Mouse (Mus musculus): ENCODE results near the gene Fam170b. TPM values are rescaled to one million over a fixed set of nuclear protein-coding genes. Genes with fewer than 3 reads are reported as not detected.

Fam170b gene
- polyA plus RNA-seq, 1 experiment: not detected

DNA sequence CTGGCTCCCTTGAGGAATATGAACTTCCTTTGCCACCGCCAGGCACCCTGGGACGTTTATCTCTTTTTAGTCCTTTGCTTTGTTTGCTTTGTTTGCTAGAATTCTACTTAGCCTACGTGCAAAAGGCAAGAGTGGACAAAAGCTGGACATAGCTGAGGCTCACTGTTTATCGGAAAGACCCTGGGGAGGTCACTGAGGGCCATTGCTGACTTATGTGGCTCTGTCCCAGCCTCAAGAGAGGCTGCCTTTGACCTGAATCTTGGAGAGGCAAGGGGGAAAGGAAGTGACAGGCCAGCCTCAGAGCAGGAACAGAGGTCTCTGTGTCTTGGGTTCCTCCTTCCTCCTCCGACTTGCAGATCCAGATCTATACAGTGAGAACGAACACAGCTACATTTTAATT lies 43.8 kb downstream of the Fam170b start:
- WGBS: 33% methylated on average over 6 of the region's 6 CpGs
- DNase-seq: no peak
- TF ChIP-seq CTCF (IDR thresholded peaks at IDR 0.05; ENCODE audit: insufficient read depth, low read length): no peak
- TF ChIP-seq POLR2A (IDR thresholded peaks at IDR 0.05; ENCODE audit: borderline replicate concordance, extremely low read depth, low read depth, low read length): no peak

DNA sequence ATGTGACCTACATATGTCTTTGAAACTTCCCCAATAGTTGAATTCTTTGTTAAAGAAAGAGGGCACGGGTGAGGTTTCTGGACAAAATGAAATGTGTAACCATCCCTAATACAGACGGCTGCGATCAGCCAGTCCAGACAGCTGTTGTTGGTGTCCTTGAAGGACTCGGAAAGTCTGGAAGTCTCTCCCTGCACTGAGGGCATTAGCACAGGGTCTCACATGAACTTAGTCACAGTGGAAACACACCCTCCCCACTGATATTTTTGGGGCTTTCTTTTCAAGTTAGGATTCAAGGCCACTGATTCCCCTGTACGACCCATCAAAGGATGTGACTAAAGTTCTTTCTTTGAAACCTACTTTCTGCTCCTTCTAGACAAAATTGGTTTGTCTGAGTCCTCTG lies 46.6 kb downstream of the Fam170b start:
- TF ChIP-seq POLR2A (IDR thresholded peaks at IDR 0.05; ENCODE audit: borderline replicate concordance, extremely low read depth, low read depth, low read length) (no peak), CTCF (IDR thresholded peaks at IDR 0.05; ENCODE audit: insufficient read depth, low read length) (no peak)
- 64% methylated on average over 5 of the region's 5 CpGs for WGBS
- H3K4me3 ChIP-seq (replicated peaks; ENCODE audit: extremely low read depth, low read depth, low read length): no peak overlapping the region
- no peak for DNase-seq
- no peaks in the 10 kb centered on the region for H3K4me1 ChIP-seq (ENCODE audit: control insufficient read depth, insufficient read depth, low read length)

More for the DNA sequence above, 43.8 kb downstream of the Fam170b start:
- Histone ChIP-seq H3K4me1 (ENCODE audit: control insufficient read depth, insufficient read depth, low read length) (no peaks in the 10 kb centered on the region), H3K4me3 (replicated peaks; ENCODE audit: extremely low read depth, low read depth, low read length) (no peak overlapping the region)

DNA sequence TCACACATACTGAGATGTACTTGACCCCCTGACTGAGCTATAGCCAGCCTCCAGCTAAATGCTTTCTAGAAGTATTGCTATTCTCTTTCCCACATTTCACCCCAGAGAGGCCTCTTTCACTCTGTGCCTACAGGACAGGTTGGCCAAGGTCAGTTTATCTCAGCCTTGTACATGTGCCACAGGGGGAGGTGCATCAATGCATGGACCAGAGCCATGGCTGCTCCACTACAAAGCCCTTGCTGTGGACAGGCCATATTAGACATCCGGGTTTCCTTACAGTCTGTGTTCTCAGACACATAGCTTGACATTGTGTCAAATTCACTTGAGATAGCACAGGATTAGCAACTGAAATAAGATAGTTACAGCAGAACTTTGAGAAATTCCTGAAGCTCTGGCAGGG lies 47.9 kb downstream of the Fam170b start:
- no peak for DNase-seq
- TF ChIP-seq POLR2A (IDR thresholded peaks at IDR 0.05; ENCODE audit: borderline replicate concordance, extremely low read depth, low read depth, low read length) (no peak), CTCF (IDR thresholded peaks at IDR 0.05; ENCODE audit: insufficient read depth, low read length) (no peak)
- WGBS: 40% methylated on average over 1 of the region's 1 CpGs
- no peak overlapping the region for H3K4me3 ChIP-seq (replicated peaks; ENCODE audit: extremely low read depth, low read depth, low read length)
- H3K4me1 ChIP-seq (ENCODE audit: control insufficient read depth, insufficient read depth, low read length): no peaks in the 10 kb centered on the region

Other genes with a start within 250 kb of the Fam170b start
- not detected in 2 replicates for gene Prrxl1, start 234.6 kb upstream of the Fam170b start, polyA plus RNA-seq (2012; rRNA removed)
- gene 3425401B19Rik, start 148.7 kb upstream of the Fam170b start, polyA plus RNA-seq (2012; rRNA removed): 0.55 and 2.2 TPM in 2 replicates
- 2.0 and 2.4 TPM in 2 replicates for gene Tmem273, start 48.0 kb upstream of the Fam170b start, polyA plus RNA-seq (2012; rRNA removed)
- gene Vstm4, start 22.8 kb downstream of the Fam170b start, polyA plus RNA-seq (2012; rRNA removed): 11.2 and 12.1 TPM in 2 replicates
- gene Lrrc18, start 157.4 kb downstream of the Fam170b start, polyA plus RNA-seq (2012; rRNA removed): 2.1 and 2.4 TPM in 2 replicates

Measured in lung, adult 2 months (tissue).